Mouse (Mus musculus) forebrain, embryonic 16.5 days (tissue): ENCODE data around the gene Sart3. TPM values are rescaled to one million over a fixed set of nuclear protein-coding genes. Genes with fewer than 3 reads are reported as not detected.

Experiments used
- ATAC-seq: fragments of 200-750 bp; cut with Nextera tagmentation; 2 replicates; pipeline ENCODE4 v1.8.0; 2017; ENCODE audit warnings: mild to moderate bottlenecking, moderate library complexity
- H3K27ac ChIP-seq: fragments of 300-500 bp; sonication (generic); 2 replicates; pipeline ENCODE4 v1.5.1; 2014; ENCODE audit warnings: low read length, control low read depth
- H3K27me3 ChIP-seq: fragments of 300-500 bp; sonication (generic); replicated peaks from 2 replicates; pipeline ENCODE4 v1.6.1; 2014; ENCODE audit warnings: low read length; ENCODE audit not compliant: control insufficient read depth, insufficient read depth
- H3K36me3 ChIP-seq: fragments of 300-500 bp; sonication (generic); 2 replicates; pipeline ENCODE4 v1.6.1; 2014; ENCODE audit not compliant: control insufficient read depth, insufficient read depth
- H3K4me1 ChIP-seq: fragments of 300-500 bp; sonication (generic); replicated peaks from 2 replicates; pipeline ENCODE4 v1.6.1; 2014; ENCODE audit warnings: low read length; ENCODE audit not compliant: control insufficient read depth, insufficient read depth
- H3K4me2 ChIP-seq: fragments of 300-500 bp; sonication (generic); 2 replicates; pipeline ENCODE4 v1.6.1; 2014; ENCODE audit warnings: mild to moderate bottlenecking, low read length, control low read depth
- H3K4me3 ChIP-seq: fragments of 300-500 bp; sonication (generic); replicated peaks from 2 replicates; pipeline ENCODE4 v1.5.1; 2014; ENCODE audit warnings: mild to moderate bottlenecking, low read length, control low read depth
- H3K9ac ChIP-seq: fragments of 300-500 bp; sonication (generic); replicated peaks from 2 replicates; pipeline ENCODE4 v1.6.1; 2014; ENCODE audit warnings: low read depth, low read length, control low read depth
- H3K9me3 ChIP-seq: fragments of 300-500 bp; sonication (generic); 2 replicates; pipeline ENCODE4 v1.6.1; 2016; ENCODE audit warnings: low read length; ENCODE audit not compliant: control insufficient read depth
- WGBS: fragments of 180-500 bp; shearing (Covaris S2); extraction: QIAGEN DNeasy Blood & Tissue Kit; methylation state at CpG from one replicate; pipeline ENCODE4 v1.1.7; 2014; 5-methylcytosine and 5-hydroxymethylcytosine counted together
- polyA plus RNA-seq: library from polyadenylated mRNA; unstranded; fragments of >200 nt; fragmentation: Nextera tagmentation; extraction: Ambion mirVana; gene quantifications from 2 replicates; pipeline ENCODE4 v1.2.1, GENCODE M21; 2015

Sart3 gene
- polyA plus RNA-seq, 1 experiment from 2014 or later, result 52.7 TPM

DNA sequence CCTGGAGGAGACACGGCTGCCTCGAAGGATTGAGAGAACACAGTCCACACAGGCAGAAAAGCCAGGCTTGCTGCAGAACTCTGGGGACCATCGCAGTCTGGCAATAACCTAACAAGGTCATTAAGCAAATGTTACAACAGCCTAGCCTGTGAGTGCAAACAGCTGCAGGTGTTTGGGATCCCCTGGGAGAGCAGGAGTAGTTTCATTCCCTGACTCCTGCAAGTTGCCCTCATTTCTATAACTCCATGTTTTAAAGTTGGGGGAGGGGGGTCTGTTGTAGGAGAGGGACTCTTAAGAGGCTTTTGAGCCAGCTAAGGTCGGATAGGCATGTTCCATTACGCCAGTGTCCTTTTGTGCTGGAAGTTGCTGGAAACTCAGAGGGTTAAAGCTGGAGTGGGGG, 77.9 kb downstream of the Sart3 start:
- Histone ChIP-seq H3K27me3 (no peaks in the 10 kb centered on the region), H3K4me1 (peaks cover 18% of the 10 kb centered on the region), H3K9me3 (no peaks in the 10 kb centered on the region), H3K4me2 (no peak overlapping the region), H3K36me3 (no peaks in the 10 kb centered on the region), H3K4me3 (no peak overlapping the region), H3K9ac (no peak overlapping the region), H3K27ac (no peak overlapping the region)
- WGBS, result 45% methylated on average over 5 of the region's 5 CpGs
- no peak for ATAC-seq

DNA sequence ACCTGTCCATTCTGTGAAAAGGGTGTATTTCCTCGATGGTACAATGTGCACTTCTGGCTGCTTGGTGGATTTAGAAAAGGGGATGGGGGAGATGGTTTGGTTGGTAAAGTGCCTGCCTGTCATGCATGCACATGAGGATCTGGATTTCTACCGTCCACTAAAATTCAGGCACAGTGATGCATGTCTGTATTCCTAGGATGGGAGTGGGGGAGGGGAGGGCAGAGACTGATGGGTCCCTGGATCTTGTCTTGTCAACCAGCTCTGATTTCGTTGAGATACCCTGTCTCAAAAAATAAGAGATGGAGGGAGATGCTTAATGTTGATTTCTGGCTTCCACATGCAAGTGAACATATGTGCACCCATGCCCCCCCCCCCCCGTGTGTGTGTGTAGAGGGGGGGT, 78.3 kb downstream of the Sart3 start:
- H3K9ac ChIP-seq, result no peak overlapping the region
- H3K4me3 ChIP-seq, result no peak overlapping the region
- no peak overlapping the region for H3K27ac ChIP-seq
- H3K4me1 ChIP-seq, result peaks cover 18% of the 10 kb centered on the region
- no peaks in the 10 kb centered on the region for H3K36me3 ChIP-seq
- H3K9me3 ChIP-seq, result no peaks in the 10 kb centered on the region
- H3K4me2 ChIP-seq, result no peak overlapping the region
- 61% methylated on average over 4 of the region's 4 CpGs for WGBS
- no peaks in the 10 kb centered on the region for H3K27me3 ChIP-seq
- no peak for ATAC-seq

DNA sequence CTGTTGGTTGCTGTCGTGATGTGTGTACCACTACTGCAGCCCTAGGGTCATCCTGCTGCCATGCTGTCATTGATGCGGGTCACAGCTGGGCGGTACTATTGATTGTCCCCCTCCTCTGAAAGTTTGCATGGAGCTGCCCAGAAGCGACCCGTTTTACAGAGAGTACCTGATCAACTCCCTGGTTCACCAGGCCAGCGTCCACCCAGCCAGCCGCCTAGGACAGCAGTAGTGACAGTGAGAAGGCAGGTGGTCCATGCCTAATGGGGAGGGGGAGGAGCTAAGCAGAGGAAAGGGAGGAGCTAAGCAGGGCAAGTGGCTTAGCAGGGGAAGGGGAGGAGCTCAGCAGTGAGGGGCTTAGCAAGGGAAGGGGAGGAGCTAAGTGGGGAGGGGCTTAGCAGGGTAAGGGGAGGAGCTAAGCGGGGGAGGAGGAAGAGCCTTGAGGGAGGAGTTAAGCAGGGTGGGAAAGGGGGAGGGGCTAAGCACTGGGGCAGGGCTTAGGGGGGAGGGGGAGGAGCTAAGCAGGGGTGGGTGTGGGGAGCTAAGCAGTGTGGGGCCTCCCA, 79.0 kb downstream of the Sart3 start:
- WGBS, result 87% methylated on average over 8 of the region's 8 CpGs
- Histone ChIP-seq H3K4me2 (no peak overlapping the region), H3K36me3 (no peaks in the 10 kb centered on the region), H3K27ac (no peak overlapping the region), H3K4me3 (no peak overlapping the region), H3K9me3 (no peaks in the 10 kb centered on the region), H3K9ac (no peak overlapping the region), H3K4me1 (peaks cover 18% of the 10 kb centered on the region), H3K27me3 (no peaks in the 10 kb centered on the region)
- ATAC-seq, result no peak

Other genes starting within 250 kb of the Sart3 start
- gene Cmklr1, start 122.1 kb downstream of the Sart3 start, polyA plus RNA-seq, result 2.3 and 2.7 TPM in 2 replicates
- not detected in 2 replicates for gene 1700069L16Rik, start 47.7 kb downstream of the Sart3 start, polyA plus RNA-seq
- gene Ficd, start 36.7 kb downstream of the Sart3 start, polyA plus RNA-seq, result 9.2 and 9.6 TPM in 2 replicates
- gene Iscu, start 238 bp upstream of the Sart3 start, polyA plus RNA-seq, result 76.9 and 79.6 TPM in 2 replicates
- 4.4 and 7.9 TPM in 2 replicates for gene Tmem119, start 28.0 kb upstream of the Sart3 start, polyA plus RNA-seq
- gene Selplg, start 60.1 kb upstream of the Sart3 start, polyA plus RNA-seq, result 1.8 and 2.0 TPM in 2 replicates
- gene Coro1c, start 136.2 kb upstream of the Sart3 start, polyA plus RNA-seq, result 230 and 234 TPM in 2 replicates
- gene Ssh1, start 221.4 kb upstream of the Sart3 start, polyA plus RNA-seq, result 11.2 and 12.4 TPM in 2 replicates
- not detected in 2 replicates for gene Dao, start 231.2 kb upstream of the Sart3 start, polyA plus RNA-seq